Mouse (Mus musculus) forebrain, embryonic 11.5 days (tissue): ENCODE data around the gene Ggn. TPM values are rescaled to one million over a fixed set of nuclear protein-coding genes. Genes with fewer than 3 reads are reported as not detected.
"Not testable (repeated sequence)": the region's sequence is repeated elsewhere in the genome, so short reads cannot be mapped to it uniquely, and the experiment has no call there.

Experiments used
- ATAC-seq: fragments of 200-750 bp; cut with Nextera tagmentation; replicated peaks from 2 replicates; pipeline ENCODE4 v1.8.0; 2017; ENCODE audit warnings: moderate TSS enrichment; ENCODE audit not compliant: low FRiP score
- DNase-seq: peaks from one replicate; pipeline ENCODE4 v3.0.0-alpha.2; 2017; ENCODE audit warnings: low spot score
- H3K27ac ChIP-seq: fragments of 300-500 bp; sonication (generic); 2 replicates; pipeline ENCODE4 v1.5.1; 2014; ENCODE audit warnings: low read depth, low read length
- H3K27me3 ChIP-seq: fragments of 300-500 bp; sonication (generic); 2 replicates; pipeline ENCODE4 v1.6.1; 2014; ENCODE audit warnings: mild to moderate bottlenecking, low read length, mixed read lengths; ENCODE audit not compliant: control insufficient read depth, insufficient read depth
- H3K36me3 ChIP-seq: fragments of 300-500 bp; sonication (generic); 2 replicates; pipeline ENCODE4 v1.6.1; 2014; ENCODE audit warnings: mild to moderate bottlenecking, low read length, moderate library complexity, mixed read lengths; ENCODE audit not compliant: control insufficient read depth, insufficient read depth
- H3K4me1 ChIP-seq: fragments of 300-500 bp; sonication (generic); replicated peaks from 2 replicates; pipeline ENCODE4 v1.6.1; 2014; ENCODE audit warnings: low read length, mixed read lengths; ENCODE audit not compliant: control insufficient read depth, insufficient read depth
- H3K4me2 ChIP-seq: fragments of 300-500 bp; sonication (generic); 2 replicates; pipeline ENCODE4 v1.6.1; 2014; ENCODE audit warnings: low read depth, mild to moderate bottlenecking, low read length, moderate library complexity, mixed read lengths; ENCODE audit not compliant: severe bottlenecking
- H3K4me3 ChIP-seq: fragments of 300-500 bp; sonication (generic); 2 replicates; pipeline ENCODE4 v1.5.1; 2014; ENCODE audit warnings: low read depth, low read length
- H3K9ac ChIP-seq: fragments of 300-500 bp; sonication (generic); 2 replicates; pipeline ENCODE4 v1.6.1; 2014; ENCODE audit warnings: low read length
- H3K9me3 ChIP-seq: fragments of 300-500 bp; sonication (generic); 2 replicates; pipeline ENCODE4 v1.6.1; 2016; ENCODE audit warnings: low read length, mixed read lengths; ENCODE audit not compliant: control insufficient read depth
- WGBS: fragments of 180-500 bp; shearing (Covaris S2); extraction: QIAGEN DNeasy Blood & Tissue Kit; methylation state at CpG from one replicate; pipeline ENCODE4 v1.1.7; 2014; 5-methylcytosine and 5-hydroxymethylcytosine counted together
- polyA plus RNA-seq: library from polyadenylated mRNA; unstranded; fragments of >200 nt; fragmentation: Nextera tagmentation; extraction: Ambion mirVana; gene quantifications from 2 replicates; pipeline ENCODE4 v1.2.1, GENCODE M21; 2014

Ggn gene
- polyA plus RNA-seq, 1 experiment from 2014 or later: 0.53 TPM

GRCm38 (mm10) chr7:29179323-29179722 is 9.3 kb downstream of the Ggn start:
- peak overlapping the region; percentile 81 for H3K4me3 ChIP-seq
- no peaks in the 10 kb centered on the region; the same call in 1 of the 2 replicates for H3K36me3 ChIP-seq
- no peaks in the 10 kb centered on the region for H3K27me3 ChIP-seq
- ATAC-seq (no peak), DNase-seq (no peak)
- no peak overlapping the region for H3K27ac ChIP-seq
- WGBS: 63% methylated on average over 7 of the region's 7 CpGs
- H3K4me1 ChIP-seq: peaks cover 8% of the 10 kb centered on the region
- H3K9me3 ChIP-seq: no peaks in the 10 kb centered on the region
- peak overlapping the region; percentile 89 for H3K9ac ChIP-seq
- H3K4me2 ChIP-seq: peak overlapping the region; percentile 78

- H3K36me3 ChIP-seq: no peaks in the 10 kb centered on the region; the same call in 1 of the 2 replicates
- ATAC-seq (peak; percentile 95), DNase-seq (peak; percentile 98)
- H3K9ac ChIP-seq: peak within 1 kb of the TSS; percentile 89
- peaks cover 8% of the 10 kb centered on the region for H3K4me1 ChIP-seq
- H3K4me2 ChIP-seq: peak within 1 kb of the TSS; percentile 78
- WGBS: under 1% methylated on average over 62 of the region's 62 CpGs
- no peaks in the 10 kb centered on the region for H3K9me3 ChIP-seq
- peak within 1 kb of the TSS; percentile 53; the same call in 1 of the 2 replicates for H3K27ac ChIP-seq
- no peaks in the 10 kb centered on the region for H3K27me3 ChIP-seq
- H3K4me3 ChIP-seq: peak within 1 kb of the TSS; percentile 81
These were observed 10.3 kb downstream of the Ggn start, which contains the start of gene Psmd8 for GRCm38 (mm10) chr7:29180077-29180853. TSS of gene Psmd8 (minus strand) at chr7:29180701.

- WGBS: 39% methylated on average over 5 of the region's 5 CpGs
- no peaks in the 10 kb centered on the region; the same call in 1 of the 2 replicates for H3K36me3 ChIP-seq
- H3K4me2 ChIP-seq: peak overlapping the region; percentile 78
- H3K27ac ChIP-seq: 0 out of 2 replicates have a peak overlapping the region, but pooled peaks have one; percentile 25
- peak overlapping the region; percentile 81 for H3K4me3 ChIP-seq
- H3K9ac ChIP-seq: no peak overlapping the region
- peaks cover 8% of the 10 kb centered on the region for H3K4me1 ChIP-seq
- ATAC-seq: peak; percentile 34
- no peaks in the 10 kb centered on the region for H3K27me3 ChIP-seq
- no peak for DNase-seq
- no peaks in the 10 kb centered on the region for H3K9me3 ChIP-seq
These were observed 10.8 kb downstream of the Ggn start for GRCm38 (mm10) chr7:29180854-29181236.

- not testable (repeated sequence) for ATAC-seq, H3K27ac ChIP-seq
- 89% methylated on average over 4 of the region's 4 CpGs for WGBS
These were observed 11.3 kb downstream of the Ggn start for GRCm38 (mm10) chr7:29181323-29181722.

GRCm38 (mm10) chr7:29194230-29194629 is 24.2 kb downstream of the Ggn start:
- not testable (repeated sequence) for H3K4me3 ChIP-seq, H3K27ac ChIP-seq, H3K27me3 ChIP-seq, H3K4me2 ChIP-seq, H3K36me3 ChIP-seq, H3K9ac ChIP-seq, H3K4me1 ChIP-seq, H3K9me3 ChIP-seq, DNase-seq, ATAC-seq
- WGBS: 90% methylated on average over 1 of the region's 1 CpGs

More at GRCm38 (mm10) chr7:29181323-29181722, 11.3 kb downstream of the Ggn start:
- H3K4me3 ChIP-seq, H3K36me3 ChIP-seq, DNase-seq, H3K9ac ChIP-seq, H3K4me2 ChIP-seq, H3K4me1 ChIP-seq, H3K9me3 ChIP-seq, H3K27me3 ChIP-seq: not testable (repeated sequence)

- DNase-seq (no peak), ATAC-seq (no peak)
- H3K27me3 ChIP-seq: no peaks in the 10 kb centered on the region
- H3K27ac ChIP-seq: no peak overlapping the region
- H3K36me3 ChIP-seq: no peaks in the 10 kb centered on the region
- no peaks in the 10 kb centered on the region for H3K9me3 ChIP-seq
- WGBS: 82% methylated on average over 6 of the region's 6 CpGs
- H3K9ac ChIP-seq: no peak overlapping the region
- no peak overlapping the region for H3K4me3 ChIP-seq
- H3K4me1 ChIP-seq: no peaks in the 10 kb centered on the region
- H3K4me2 ChIP-seq: no peak overlapping the region
These were observed 32.6 kb downstream of the Ggn start for GRCm38 (mm10) chr7:29202577-29202976.

- 30% methylated on average over 15 of the region's 15 CpGs for WGBS
These were observed 41.0 kb downstream of the Ggn start for GRCm38 (mm10) chr7:29211013-29211412.

GRCm38 (mm10) chr7:29211415-29212198 is 41.6 kb downstream of the Ggn start:
- no peaks in the 10 kb centered on the region for H3K4me1 ChIP-seq
- H3K4me3 ChIP-seq: peak overlapping the region; percentile 21
- H3K9me3 ChIP-seq: no peaks in the 10 kb centered on the region
- no peaks in the 10 kb centered on the region for H3K36me3 ChIP-seq
- no peak overlapping the region for H3K27ac ChIP-seq
- peaks cover 12% of the 10 kb centered on the region for H3K27me3 ChIP-seq
- DNase-seq (peak; percentile 79), ATAC-seq (peak; percentile 67)
- peak overlapping the region; percentile 48 for H3K4me2 ChIP-seq
- no peak overlapping the region; the same call in 1 of the 2 replicates for H3K9ac ChIP-seq
- WGBS: 5% methylated on average over 34 of the region's 34 CpGs

More at GRCm38 (mm10) chr7:29211013-29211412, 41.0 kb downstream of the Ggn start:
- H3K27ac ChIP-seq, H3K9ac ChIP-seq, DNase-seq, H3K9me3 ChIP-seq, H3K36me3 ChIP-seq, H3K4me1 ChIP-seq: not testable (repeated sequence)
- Histone ChIP-seq H3K4me2 (peak overlapping the region; percentile 48; the same call in 1 of the 2 replicates), H3K27me3 (peaks cover 12% of the 10 kb centered on the region), H3K4me3 (peak overlapping the region; percentile 21)
- peak; percentile 20; the same call in 1 of the 2 replicates for ATAC-seq
